Mouse (Mus musculus) neural tube, embryonic 13.5 days (tissue): ENCODE results near the gene Gm10803. TPM values are rescaled to one million over a fixed set of nuclear protein-coding genes. Genes with fewer than 3 reads are reported as not detected.
"Not testable (repeated sequence)": the region's sequence is repeated elsewhere in the genome, so short reads cannot be mapped to it uniquely, and the experiment has no call there.

Experiments used
- ATAC-seq: fragments of 200-750 bp; cut with Nextera tagmentation; 2 replicates; pipeline ENCODE4 v1.8.0; 2017; ENCODE audit warnings: low read depth, mild to moderate bottlenecking, moderate TSS enrichment, moderate library complexity
- H3K27ac ChIP-seq: fragments of 300-500 bp; sonication (generic); replicated peaks from 2 replicates; pipeline ENCODE4 v1.5.1; 2015; ENCODE audit warnings: moderate library complexity, mild to moderate bottlenecking, inconsistent platforms
- H3K27me3 ChIP-seq: fragments of 300-500 bp; sonication (generic); 2 replicates; pipeline ENCODE4 v1.6.1; 2015; ENCODE audit warnings: mild to moderate bottlenecking, inconsistent platforms
- H3K36me3 ChIP-seq: fragments of 300-500 bp; sonication (generic); 2 replicates; pipeline ENCODE4 v1.6.1; 2015; ENCODE audit warnings: mild to moderate bottlenecking, inconsistent platforms
- H3K4me1 ChIP-seq: fragments of 300-500 bp; sonication (generic); replicated peaks from 2 replicates; pipeline ENCODE4 v1.6.1; 2015; ENCODE audit warnings: inconsistent platforms
- H3K4me2 ChIP-seq: fragments of 300-500 bp; sonication (generic); 2 replicates; pipeline ENCODE4 v1.6.1; 2015; ENCODE audit warnings: inconsistent platforms, mild to moderate bottlenecking, moderate library complexity
- H3K4me3 ChIP-seq: fragments of 300-500 bp; sonication (generic); 2 replicates; pipeline ENCODE4 v1.5.1; 2015; ENCODE audit warnings: mild to moderate bottlenecking, inconsistent platforms
- H3K9ac ChIP-seq: fragments of 300-500 bp; sonication (generic); 2 replicates; pipeline ENCODE4 v1.6.1; 2015; ENCODE audit warnings: moderate library complexity, mild to moderate bottlenecking, inconsistent platforms
- H3K9me3 ChIP-seq: fragments of 300-500 bp; sonication (generic); 2 replicates; pipeline ENCODE4 v1.6.1; 2016; ENCODE audit warnings: inconsistent platforms
- WGBS: fragments of 180-500 bp; shearing (Covaris S2); methylation state at CpG from one replicate; pipeline ENCODE4 v1.1.7; 2015; 5-methylcytosine and 5-hydroxymethylcytosine counted together
- polyA plus RNA-seq: library from polyadenylated mRNA; unstranded; fragments of >200 nt; fragmentation: Nextera tagmentation; extraction: Ambion mirVana; gene quantifications from 2 replicates; pipeline ENCODE4 v1.2.1, GENCODE M21; 2015

The Gm10803 gene
- polyA plus RNA-seq, result not detected in 2 replicates

- H3K27me3 ChIP-seq, H3K9ac ChIP-seq, H3K4me3 ChIP-seq, ATAC-seq, H3K36me3 ChIP-seq, H3K4me1 ChIP-seq, H3K9me3 ChIP-seq, H3K4me2 ChIP-seq, H3K27ac ChIP-seq: not testable (repeated sequence)
- 85% methylated on average over 2 of the region's 2 CpGs for WGBS
Measured at GRCm38 (mm10) chr2:93560268-93560667, at the start of gene Gm10803. Gene Gm10803, plus strand, starts transcription at chr2:93560568.

GRCm38 (mm10) chr2:93510839-93511238 is 49.5 kb upstream of the Gm10803 start:
- Histone ChIP-seq H3K4me1 (peaks cover 7% of the 10 kb centered on the region), H3K4me3 (no peak overlapping the region), H3K36me3 (no peaks in the 10 kb centered on the region), H3K4me2 (no peak overlapping the region), H3K9me3 (no peaks in the 10 kb centered on the region), H3K27ac (no peak overlapping the region), H3K9ac (no peak overlapping the region), H3K27me3 (no peaks in the 10 kb centered on the region)
- ATAC-seq, result no peak
- 100% methylated on average over 1 of the region's 1 CpGs for WGBS

GRCm38 (mm10) chr2:93512130-93512529 is 48.2 kb upstream of the Gm10803 start:
- ATAC-seq, result no peak
- Histone ChIP-seq H3K4me3 (no peak overlapping the region), H3K9ac (no peak overlapping the region), H3K36me3 (no peaks in the 10 kb centered on the region), H3K4me1 (peaks cover 7% of the 10 kb centered on the region), H3K27me3 (no peaks in the 10 kb centered on the region), H3K4me2 (no peak overlapping the region), H3K9me3 (no peaks in the 10 kb centered on the region), H3K27ac (no peak overlapping the region)
- 67% methylated on average over 7 of the region's 7 CpGs for WGBS

GRCm38 (mm10) chr2:93515246-93515645 is 45.1 kb upstream of the Gm10803 start:
- H3K4me2 ChIP-seq, result no peak overlapping the region
- WGBS, result 85% methylated on average over 4 of the region's 4 CpGs
- H3K27me3 ChIP-seq, result no peaks in the 10 kb centered on the region
- no peak for ATAC-seq
- no peaks in the 10 kb centered on the region for H3K36me3 ChIP-seq
- H3K27ac ChIP-seq, result no peak overlapping the region
- H3K4me3 ChIP-seq, result no peak overlapping the region
- no peak overlapping the region for H3K9ac ChIP-seq
- peaks cover 7% of the 10 kb centered on the region for H3K4me1 ChIP-seq
- H3K9me3 ChIP-seq, result no peaks in the 10 kb centered on the region

- 69% methylated on average over 4 of the region's 4 CpGs for WGBS
- no peaks in the 10 kb centered on the region for H3K9me3 ChIP-seq
Measured at GRCm38 (mm10) chr2:93521042-93521441, 39.3 kb upstream of the Gm10803 start.

GRCm38 (mm10) chr2:93521571-93521970 is 38.8 kb upstream of the Gm10803 start:
- peak overlapping the region; percentile 2; the same call in 1 of the 2 replicates for H3K9ac ChIP-seq
- peaks cover 17% of the 10 kb centered on the region for H3K4me1 ChIP-seq
- H3K4me3 ChIP-seq, result no peak overlapping the region
- H3K27me3 ChIP-seq, result no peaks in the 10 kb centered on the region
- H3K27ac ChIP-seq, result peak overlapping the region; percentile 24; the same call in 1 of the 2 replicates
- no peak overlapping the region for H3K4me2 ChIP-seq
- no peaks in the 10 kb centered on the region for H3K36me3 ChIP-seq
- no peaks in the 10 kb centered on the region for H3K9me3 ChIP-seq
- WGBS, result 42% methylated on average over 6 of the region's 6 CpGs
- peak; percentile 81; the same call in 1 of the 2 replicates for ATAC-seq

More at GRCm38 (mm10) chr2:93521042-93521441, 39.3 kb upstream of the Gm10803 start:
- Histone ChIP-seq H3K4me2 (no peak overlapping the region), H3K27me3 (no peaks in the 10 kb centered on the region), H3K27ac (no peak overlapping the region), H3K4me3 (no peak overlapping the region), H3K36me3 (no peaks in the 10 kb centered on the region), H3K9ac (no peak overlapping the region), H3K4me1 (peaks cover 17% of the 10 kb centered on the region)
- ATAC-seq, result no peak

GRCm38 (mm10) chr2:93522005-93522404 is 38.4 kb upstream of the Gm10803 start:
- 37% methylated on average over 16 of the region's 16 CpGs for WGBS
- H3K27me3 ChIP-seq, result no peaks in the 10 kb centered on the region
- peak overlapping the region; percentile 2; the same call in 1 of the 2 replicates for H3K9ac ChIP-seq
- no peaks in the 10 kb centered on the region for H3K36me3 ChIP-seq
- H3K27ac ChIP-seq, result peak overlapping the region; percentile 24; the same call in 1 of the 2 replicates
- peaks cover 17% of the 10 kb centered on the region for H3K4me1 ChIP-seq
- ATAC-seq, result peak; percentile 57
- no peak overlapping the region for H3K4me3 ChIP-seq
- H3K9me3 ChIP-seq, result no peaks in the 10 kb centered on the region
- peak overlapping the region; percentile 21; the same call in 1 of the 2 replicates for H3K4me2 ChIP-seq

GRCm38 (mm10) chr2:93525033-93525762 is 35.2 kb upstream of the Gm10803 start:
- H3K36me3 ChIP-seq, result no peaks in the 10 kb centered on the region
- ATAC-seq, result no peak
- H3K4me3 ChIP-seq, result no peak overlapping the region
- no peak overlapping the region for H3K4me2 ChIP-seq
- H3K27ac ChIP-seq, result no peak overlapping the region
- no peaks in the 10 kb centered on the region for H3K9me3 ChIP-seq
- 57% methylated on average over 16 of the region's 16 CpGs for WGBS
- no peaks in the 10 kb centered on the region for H3K27me3 ChIP-seq
- no peak overlapping the region for H3K9ac ChIP-seq
- H3K4me1 ChIP-seq, result peaks cover 17% of the 10 kb centered on the region

GRCm38 (mm10) chr2:93529602-93530001 is 30.8 kb upstream of the Gm10803 start:
- Histone ChIP-seq H3K9me3 (no peaks in the 10 kb centered on the region), H3K4me2 (no peak overlapping the region), H3K9ac (no peak overlapping the region), H3K36me3 (no peaks in the 10 kb centered on the region), H3K27ac (no peak overlapping the region), H3K4me3 (no peak overlapping the region), H3K27me3 (no peaks in the 10 kb centered on the region), H3K4me1 (0 out of 2 replicates have a peak, but pooled peaks cover 5% of the 10 kb centered on the region)
- 72% methylated on average over 4 of the region's 4 CpGs for WGBS
- no peak for ATAC-seq

- no peak overlapping the region for H3K4me3 ChIP-seq
- peaks cover 11% of the 10 kb centered on the region for H3K4me1 ChIP-seq
- ATAC-seq, result no peak
- H3K27me3 ChIP-seq, result no peaks in the 10 kb centered on the region
- no peak overlapping the region for H3K27ac ChIP-seq
- no peak overlapping the region for H3K4me2 ChIP-seq
- no peaks in the 10 kb centered on the region for H3K9me3 ChIP-seq
- 90% methylated on average over 7 of the region's 7 CpGs for WGBS
- no peak overlapping the region for H3K9ac ChIP-seq
- H3K36me3 ChIP-seq, result no peaks in the 10 kb centered on the region
Measured at GRCm38 (mm10) chr2:93533891-93534290, 26.5 kb upstream of the Gm10803 start.

GRCm38 (mm10) chr2:93537385-93537967 is 22.9 kb upstream of the Gm10803 start:
- H3K27ac ChIP-seq, result no peak overlapping the region
- no peaks in the 10 kb centered on the region for H3K36me3 ChIP-seq
- H3K4me2 ChIP-seq, result no peak overlapping the region
- H3K4me3 ChIP-seq, result no peak overlapping the region
- no peak for ATAC-seq
- H3K4me1 ChIP-seq, result peaks cover 11% of the 10 kb centered on the region
- H3K9ac ChIP-seq, result no peak overlapping the region
- 48% methylated on average over 3 of the region's 3 CpGs for WGBS
- no peaks in the 10 kb centered on the region for H3K27me3 ChIP-seq
- H3K9me3 ChIP-seq, result no peaks in the 10 kb centered on the region

GRCm38 (mm10) chr2:93538140-93538539 is 22.2 kb upstream of the Gm10803 start:
- Histone ChIP-seq H3K27ac (no peak overlapping the region), H3K36me3 (no peaks in the 10 kb centered on the region), H3K4me3 (no peak overlapping the region), H3K9ac (no peak overlapping the region), H3K27me3 (no peaks in the 10 kb centered on the region), H3K4me2 (no peak overlapping the region), H3K4me1 (peaks cover 11% of the 10 kb centered on the region), H3K9me3 (no peaks in the 10 kb centered on the region)
- WGBS, result 41% methylated on average over 6 of the region's 6 CpGs
- no peak for ATAC-seq
